Mouse (Mus musculus) liver, embryonic 15.5 days (tissue): ENCODE results near the gene Pla1a. TPM values are rescaled to one million over a fixed set of nuclear protein-coding genes. Genes with fewer than 3 reads are reported as not detected.

ENCODE experiments used
- ATAC-seq: fragments of 200-750 bp; cut with Nextera tagmentation; 2 replicates; pipeline ENCODE4 v1.8.0; 2017; ENCODE audit warnings: moderate number of reproducible peaks, mild to moderate bottlenecking, moderate library complexity; ENCODE audit not compliant: insufficient read depth
- H3K27ac ChIP-seq: fragments of 300-500 bp; sonication (generic); replicated peaks from 2 replicates; pipeline ENCODE4 v1.5.1; 2015; ENCODE audit warnings: mild to moderate bottlenecking, inconsistent platforms
- H3K27me3 ChIP-seq: fragments of 300-500 bp; sonication (generic); 2 replicates; pipeline ENCODE4 v1.6.1; 2015; ENCODE audit warnings: mild to moderate bottlenecking, inconsistent platforms
- H3K36me3 ChIP-seq: fragments of 300-500 bp; sonication (generic); replicated peaks from 2 replicates; pipeline ENCODE4 v1.6.1; 2015; ENCODE audit warnings: moderate library complexity, mild to moderate bottlenecking, inconsistent platforms
- H3K4me1 ChIP-seq: fragments of 300-500 bp; sonication (generic); replicated peaks from 2 replicates; pipeline ENCODE4 v1.6.1; 2015; ENCODE audit warnings: inconsistent platforms
- H3K4me2 ChIP-seq: fragments of 300-500 bp; sonication (generic); 2 replicates; pipeline ENCODE4 v1.6.1; 2015; ENCODE audit warnings: moderate library complexity, mild to moderate bottlenecking, inconsistent platforms
- H3K4me3 ChIP-seq: fragments of 300-500 bp; sonication (generic); replicated peaks from 2 replicates; pipeline ENCODE4 v1.5.1; 2015; ENCODE audit warnings: mild to moderate bottlenecking, inconsistent platforms
- H3K9ac ChIP-seq: fragments of 300-500 bp; sonication (generic); 2 replicates; pipeline ENCODE4 v1.6.1; 2015; ENCODE audit warnings: moderate library complexity, mild to moderate bottlenecking, inconsistent platforms
- H3K9me3 ChIP-seq: fragments of 300-500 bp; sonication (generic); replicated peaks from 2 replicates; pipeline ENCODE4 v1.6.1; 2016; ENCODE audit warnings: inconsistent platforms
- WGBS: fragments of 180-500 bp; shearing (Covaris S2); methylation state at CpG from one replicate; pipeline ENCODE4 v1.1.7; 2015; ENCODE audit warnings: mixed read lengths; ENCODE audit not compliant: insufficient replicate concordance; 5-methylcytosine and 5-hydroxymethylcytosine counted together
- polyA plus RNA-seq: library from polyadenylated mRNA; unstranded; fragments of >200 nt; fragmentation: Nextera tagmentation; extraction: Ambion mirVana; gene quantifications from 2 replicates; pipeline ENCODE4 v1.2.1, GENCODE M21; 2015

Gene Pla1a
- polyA plus RNA-seq, 1 experiment from 2014 or later = 27.2 TPM

GRCm38 (mm10) chr16:38433514-38433913, 569 bp upstream of the Pla1a start:
- Histone ChIP-seq H3K27me3 (no peaks in the 10 kb centered on the region), H3K4me3 (no peak overlapping the region), H3K4me1 (peaks cover 22% of the 10 kb centered on the region; the same call in 1 of the 2 replicates), H3K9ac (no peak overlapping the region), H3K36me3 (no peaks in the 10 kb centered on the region), H3K9me3 (no peaks in the 10 kb centered on the region), H3K27ac (peak overlapping the region; percentile 14; the same call in 1 of the 2 replicates), H3K4me2 (peak overlapping the region; percentile 18; the same call in 1 of the 2 replicates)
- ATAC-seq = no peak
- WGBS = 63% methylated on average over 8 of the region's 8 CpGs

GRCm38 (mm10) chr16:38431446-38432185, 1.3 kb downstream of the Pla1a start:
- H3K4me3 ChIP-seq = peak overlapping the region; percentile 26

GRCm38 (mm10) chr16:38425799-38426198, 7.1 kb downstream of the Pla1a start:
- ATAC-seq = no peak
- Histone ChIP-seq H3K27me3 (no peaks in the 10 kb centered on the region), H3K4me1 (no peaks in the 10 kb centered on the region), H3K4me3 (no peak overlapping the region), H3K9me3 (no peaks in the 10 kb centered on the region), H3K36me3 (no peaks in the 10 kb centered on the region), H3K27ac (no peak overlapping the region), H3K9ac (no peak overlapping the region), H3K4me2 (no peak overlapping the region)
- WGBS = 62% methylated on average over 1 of the region's 1 CpGs

More at GRCm38 (mm10) chr16:38431446-38432185, 1.3 kb downstream of the Pla1a start:
- 0 out of 2 replicates have a peak, but pooled peaks have one; percentile 31 for ATAC-seq
- WGBS = 26% methylated on average over 13 of the region's 13 CpGs
- H3K27me3 ChIP-seq = no peaks in the 10 kb centered on the region
- no peaks in the 10 kb centered on the region for H3K9me3 ChIP-seq
- peak overlapping the region; percentile 9; the same call in 1 of the 2 replicates for H3K27ac ChIP-seq
- H3K9ac ChIP-seq = peak overlapping the region; percentile 3; the same call in 1 of the 2 replicates
- peak overlapping the region; percentile 36 for H3K4me2 ChIP-seq
- no peaks in the 10 kb centered on the region for H3K36me3 ChIP-seq
- H3K4me1 ChIP-seq = peaks cover 22% of the 10 kb centered on the region; the same call in 1 of the 2 replicates

GRCm38 (mm10) chr16:38425374-38425773, 7.6 kb downstream of the Pla1a start:
- ATAC-seq = no peak
- Histone ChIP-seq H3K36me3 (no peaks in the 10 kb centered on the region), H3K27ac (no peak overlapping the region), H3K4me3 (no peak overlapping the region), H3K9me3 (no peaks in the 10 kb centered on the region), H3K4me2 (no peak overlapping the region), H3K4me1 (no peaks in the 10 kb centered on the region), H3K27me3 (no peaks in the 10 kb centered on the region), H3K9ac (no peak overlapping the region)
- 71% methylated on average over 2 of the region's 2 CpGs for WGBS

- WGBS = 63% methylated on average over 7 of the region's 7 CpGs
- Histone ChIP-seq H3K9me3 (no peaks in the 10 kb centered on the region), H3K4me3 (no peak overlapping the region), H3K36me3 (no peaks in the 10 kb centered on the region), H3K4me1 (no peaks in the 10 kb centered on the region), H3K4me2 (no peak overlapping the region), H3K9ac (no peak overlapping the region), H3K27me3 (no peaks in the 10 kb centered on the region), H3K27ac (no peak overlapping the region)
- no peak for ATAC-seq
Measured at GRCm38 (mm10) chr16:38414953-38415352, 18.0 kb downstream of the Pla1a start.

GRCm38 (mm10) chr16:38408416-38408815, 24.5 kb downstream of the Pla1a start:
- Histone ChIP-seq H3K4me1 (peaks cover 15% of the 10 kb centered on the region), H3K36me3 (no peaks in the 10 kb centered on the region), H3K9me3 (no peaks in the 10 kb centered on the region), H3K27ac (no peak overlapping the region), H3K4me3 (no peak overlapping the region), H3K9ac (no peak overlapping the region), H3K4me2 (no peak overlapping the region), H3K27me3 (no peaks in the 10 kb centered on the region)
- WGBS = 96% methylated on average over 8 of the region's 8 CpGs
- no peak for ATAC-seq

- no peaks in the 10 kb centered on the region for H3K9me3 ChIP-seq
- no peak overlapping the region for H3K4me2 ChIP-seq
- no peak overlapping the region for H3K27ac ChIP-seq
- H3K27me3 ChIP-seq = no peaks in the 10 kb centered on the region
- peaks cover 15% of the 10 kb centered on the region for H3K4me1 ChIP-seq
- WGBS = 47% methylated on average over 5 of the region's 5 CpGs
- no peaks in the 10 kb centered on the region for H3K36me3 ChIP-seq
- no peak for ATAC-seq
- H3K4me3 ChIP-seq = no peak overlapping the region
- H3K9ac ChIP-seq = no peak overlapping the region
Measured at GRCm38 (mm10) chr16:38407584-38407983, 25.4 kb downstream of the Pla1a start.

- 65% methylated on average over 6 of the region's 6 CpGs for WGBS
- Histone ChIP-seq H3K9ac (no peak overlapping the region), H3K27me3 (no peaks in the 10 kb centered on the region), H3K4me1 (peaks cover 15% of the 10 kb centered on the region), H3K9me3 (no peaks in the 10 kb centered on the region), H3K4me3 (no peak overlapping the region), H3K27ac (no peak overlapping the region), H3K4me2 (no peak overlapping the region), H3K36me3 (no peaks in the 10 kb centered on the region)
- ATAC-seq = peak; percentile 52; the same call in 1 of the 2 replicates
Measured at GRCm38 (mm10) chr16:38406708-38407107, 26.2 kb downstream of the Pla1a start.

- ATAC-seq = no peak
- Histone ChIP-seq H3K27ac (no peak overlapping the region), H3K27me3 (no peaks in the 10 kb centered on the region), H3K4me2 (no peak overlapping the region), H3K9ac (no peak overlapping the region), H3K9me3 (no peaks in the 10 kb centered on the region), H3K4me1 (peaks cover 15% of the 10 kb centered on the region), H3K4me3 (no peak overlapping the region), H3K36me3 (no peaks in the 10 kb centered on the region)
- WGBS = 68% methylated on average over 5 of the region's 5 CpGs
Measured at GRCm38 (mm10) chr16:38406293-38406692, 26.7 kb downstream of the Pla1a start.

GRCm38 (mm10) chr16:38403639-38404038, 29.3 kb downstream of the Pla1a start:
- Histone ChIP-seq H3K9ac (no peak overlapping the region), H3K9me3 (no peaks in the 10 kb centered on the region), H3K4me1 (peaks cover 36% of the 10 kb centered on the region), H3K27ac (no peak overlapping the region), H3K4me2 (no peak overlapping the region), H3K4me3 (no peak overlapping the region), H3K27me3 (no peaks in the 10 kb centered on the region), H3K36me3 (no peaks in the 10 kb centered on the region)
- no peak for ATAC-seq
- WGBS = 29% methylated on average over 7 of the region's 7 CpGs

- peaks cover 28% of the 10 kb centered on the region for H3K4me1 ChIP-seq
- 66% methylated on average over 6 of the region's 6 CpGs for WGBS
- no peak overlapping the region for H3K4me2 ChIP-seq
- no peaks in the 10 kb centered on the region for H3K27me3 ChIP-seq
- H3K36me3 ChIP-seq = no peaks in the 10 kb centered on the region
- H3K27ac ChIP-seq = no peak overlapping the region
- no peaks in the 10 kb centered on the region for H3K9me3 ChIP-seq
- no peak for ATAC-seq
- no peak overlapping the region for H3K4me3 ChIP-seq
- no peak overlapping the region for H3K9ac ChIP-seq
Measured at GRCm38 (mm10) chr16:38401468-38401867, 31.5 kb downstream of the Pla1a start.
